Mouse (Mus musculus) c-Kit-positive CD71-negative TER-119-negative erythroid progenitor cells, embryonic 14.5 days (primary cell): Measurements from ENCODE around the gene Olfr152.

Experiments
- DNase-seq: peaks from one replicate; pipeline ENCODE4 v3.0.0-alpha.2; 2013; ENCODE audit warnings: low read depth

Gene Olfr152

DNA sequence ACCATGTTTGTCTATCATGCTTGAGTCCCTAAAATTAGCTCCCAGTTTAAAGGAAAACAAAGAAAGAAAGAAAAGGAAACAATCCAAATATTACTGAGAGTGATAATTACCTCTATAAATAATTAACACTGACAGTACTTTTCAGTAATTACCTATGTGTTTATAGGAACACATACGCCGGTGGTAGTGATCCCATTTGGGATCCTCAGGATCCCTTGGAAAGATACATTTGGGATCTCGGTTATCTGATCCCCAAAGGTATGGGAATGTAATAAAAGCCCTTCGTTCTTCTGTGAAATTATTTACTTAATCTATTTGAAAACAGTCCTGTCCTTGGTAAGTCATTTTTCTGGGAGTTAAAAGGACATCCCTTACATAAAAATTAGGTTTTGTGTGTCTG, at the start of gene Olfr152:
Gene Olfr152, plus strand, starts transcription at position 301 of the 400 bp plus-strand sequence.
- DNase-seq, result no peak

DNA sequence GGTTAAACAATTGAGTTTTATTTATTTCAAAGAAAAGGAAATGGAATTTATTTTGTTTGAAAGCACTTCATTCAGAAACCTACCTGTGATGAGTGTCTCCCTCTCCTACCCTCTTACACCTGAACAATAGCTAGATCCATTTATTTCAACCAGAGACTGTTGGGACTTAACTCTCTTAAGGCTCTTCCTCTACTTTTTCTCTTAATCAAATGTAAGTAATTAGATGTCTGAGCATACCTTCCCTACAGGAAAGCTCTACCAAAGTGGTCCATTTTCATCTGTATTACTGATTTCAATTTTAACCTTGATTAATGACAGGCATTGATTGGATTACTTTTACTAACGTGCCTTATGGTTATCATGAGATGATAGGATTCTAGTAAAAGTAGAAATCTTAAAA, 39.4 kb upstream of the Olfr152 start, which contains the start of gene Olfr1138:
Gene Olfr1138, minus strand, starts transcription at position 101 of the 400 bp plus-strand sequence.
- DNase-seq, result no peak

DNA sequence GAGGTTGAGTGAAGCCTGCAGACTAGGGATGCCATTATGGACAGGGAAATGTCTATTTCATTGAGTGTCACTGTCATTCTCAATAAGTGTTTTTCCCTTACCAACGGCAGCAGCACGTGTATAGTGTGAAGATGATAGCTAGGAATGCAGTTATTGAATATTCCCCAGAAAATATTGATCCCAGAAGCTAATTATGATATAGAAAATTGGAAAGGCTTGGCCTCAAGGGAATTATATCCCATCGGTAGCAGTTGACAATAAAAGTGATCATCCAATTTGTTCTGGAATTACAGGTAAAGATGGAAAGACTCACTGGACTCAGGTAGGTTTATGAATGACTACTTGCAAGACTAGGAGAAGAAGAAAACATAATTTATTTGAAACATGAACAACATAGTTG, 35.8 kb upstream of the Olfr152 start, which contains the start of gene Olfr1140:
Gene Olfr1140, plus strand, starts transcription at position 301 of the 400 bp plus-strand sequence.
- no peak for DNase-seq

DNA sequence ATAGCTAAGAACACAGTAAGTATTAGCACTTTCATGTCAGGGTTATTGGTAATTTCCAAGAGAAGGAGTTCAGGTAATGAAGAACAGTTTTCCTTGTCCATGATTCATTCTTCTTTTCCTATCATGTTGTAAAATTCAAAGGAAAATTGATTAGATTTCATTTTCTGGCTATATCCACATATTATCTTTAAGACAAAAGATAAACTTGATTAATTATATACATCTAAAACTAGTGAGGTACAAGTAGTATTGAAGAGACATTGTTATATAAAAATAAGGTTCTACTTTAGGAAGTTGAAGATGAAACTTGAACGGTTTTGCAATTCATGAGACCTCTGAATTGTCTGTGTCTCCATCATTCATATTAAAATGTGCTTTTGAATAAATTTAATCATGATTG, 25.4 kb upstream of the Olfr152 start, which contains the start of gene Olfr1141:
Gene Olfr1141, minus strand, starts transcription at position 101 of the 400 bp plus-strand sequence.
- no peak for DNase-seq

DNA sequence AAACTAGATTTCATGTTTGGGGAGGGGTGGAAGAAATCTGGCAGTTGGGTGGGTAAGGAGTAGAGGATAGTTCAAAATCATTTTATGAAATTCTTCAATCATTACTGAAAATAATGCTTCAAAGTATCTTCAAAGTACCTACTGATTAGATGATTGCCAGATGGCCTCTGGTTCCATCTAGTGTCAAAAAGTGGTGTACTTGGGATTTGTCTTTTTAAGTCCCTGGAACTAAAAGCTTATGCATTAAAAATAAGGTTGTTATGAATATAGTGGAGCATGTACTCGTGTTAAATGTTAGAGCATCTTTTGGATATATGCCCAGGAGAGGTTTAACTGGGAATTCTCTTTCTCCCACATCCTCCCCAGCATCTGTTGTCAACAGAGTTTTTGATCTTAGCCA, 3.1 kb upstream of the Olfr152 start:
- DNase-seq, result no peak

DNA sequence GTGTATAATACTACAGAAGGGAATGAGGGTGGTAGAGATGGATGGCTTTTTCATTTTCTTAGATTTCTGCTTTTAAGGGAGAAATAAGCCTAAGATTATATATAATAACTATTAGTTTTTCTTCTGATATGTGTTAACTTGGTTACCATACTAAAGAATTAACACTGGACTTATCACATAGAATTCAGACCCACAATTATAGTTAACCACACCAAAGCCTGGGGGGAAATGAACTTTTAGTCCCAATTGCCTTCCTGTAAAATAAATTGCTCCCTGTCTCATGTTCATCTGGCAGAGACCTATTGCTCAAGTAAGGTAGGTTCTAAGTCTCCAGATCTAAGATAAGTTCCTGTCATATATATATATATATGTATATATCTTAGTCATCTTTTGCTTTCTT, 21.0 kb downstream of the Olfr152 start, which contains the start of gene Olfr1143:
Gene Olfr1143, plus strand, starts transcription at position 301 of the 400 bp plus-strand sequence.
- no peak for DNase-seq

DNA sequence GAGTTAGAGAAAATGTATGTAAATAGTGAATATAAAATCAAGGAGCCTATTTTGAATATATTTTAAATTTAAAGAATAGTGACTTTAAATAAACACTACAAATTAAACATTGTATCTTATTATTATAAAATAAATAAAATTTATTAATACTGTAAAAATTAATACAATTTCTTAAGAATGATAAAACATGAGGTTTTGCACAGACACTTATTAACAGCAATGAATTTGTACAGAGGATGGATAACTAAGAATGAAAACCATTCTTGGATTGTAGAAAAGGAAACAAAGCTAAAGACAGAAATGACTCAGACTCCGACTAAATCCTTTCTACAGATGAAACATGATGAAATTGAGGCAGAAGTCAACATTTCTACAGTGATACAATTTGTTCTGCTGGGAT, 30.2 kb downstream of the Olfr152 start, which contains the start of gene Olfr1145:
Gene Olfr1145, plus strand, starts transcription at position 301 of the 400 bp plus-strand sequence.
- no peak for DNase-seq

DNA sequence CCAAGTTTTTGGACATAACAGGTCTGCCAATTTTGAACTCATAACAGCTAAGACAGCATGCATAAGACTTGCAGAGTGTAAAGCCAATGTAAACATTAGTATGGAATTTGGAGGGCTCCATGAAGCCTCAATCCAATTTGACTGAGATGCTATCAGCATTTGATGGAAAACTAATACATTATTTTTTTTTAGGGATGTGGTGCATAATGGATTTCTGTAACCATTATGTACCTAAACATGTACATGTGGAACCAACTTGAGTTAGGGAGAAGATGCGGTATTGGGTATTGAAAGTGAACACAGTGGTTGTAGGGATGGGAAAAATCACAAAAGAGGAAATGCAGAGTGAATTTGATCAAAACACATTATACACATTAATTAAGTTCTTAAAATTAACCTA, 51.0 kb downstream of the Olfr152 start, which contains the start of gene Olfr1148:
Gene Olfr1148, plus strand, starts transcription at position 301 of the 400 bp plus-strand sequence.
- no peak for DNase-seq
